Mouse (Mus musculus): ENCODE results near the gene Hoxa2.
A peak's percentile ranks its signal among the peaks of the same experiment; 100 is the strongest.

Hoxa2 gene

GRCm38 (mm10) chr6:52166431-52167077, 1.9 kb upstream of the Hoxa2 start:
- Histone ChIP-seq H3K27me3 (ENCODE audit: insufficient read depth, low read length) (peaks cover 97% of the 10 kb centered on the region), H3K36me3 (ENCODE audit: insufficient read depth, low read length) (no peaks in the 10 kb centered on the region), H3K9me3 (ENCODE audit: low read length) (no peaks in the 10 kb centered on the region; the same call in 1 of the 2 replicates), H3K4me1 (replicated peaks; ENCODE audit: low read depth, low read length) (peaks cover 67% of the 10 kb centered on the region), H3K4me3 (replicated peaks; ENCODE audit: low read length) (no peak overlapping the region)
- TF ChIP-seq NANOG (IDR thresholded peaks at IDR 0.05; ENCODE audit: borderline replicate concordance, low read length), result no peak
- TF ChIP-seq CTCF (conservative IDR thresholded peaks at IDR 0.05; ENCODE audit: low read length), result no peak
- no peak for TF ChIP-seq POU5F1 (IDR thresholded peaks at IDR 0.05; ENCODE audit: borderline replicate concordance, low read length)

GRCm38 (mm10) chr6:52165441-52166370, 1.1 kb upstream of the Hoxa2 start:
- Histone ChIP-seq H3K4me3 (replicated peaks; ENCODE audit: low read length) (no peak overlapping the region), H3K27me3 (ENCODE audit: insufficient read depth, low read length) (peaks cover 95% of the 10 kb centered on the region), H3K36me3 (ENCODE audit: insufficient read depth, low read length) (no peaks in the 10 kb centered on the region), H3K9me3 (ENCODE audit: low read length) (no peaks in the 10 kb centered on the region; the same call in 1 of the 2 replicates), H3K4me1 (replicated peaks; ENCODE audit: low read depth, low read length) (peaks cover 65% of the 10 kb centered on the region)
- TF ChIP-seq POU5F1 (IDR thresholded peaks at IDR 0.05; ENCODE audit: borderline replicate concordance, low read length) (no peak), NANOG (IDR thresholded peaks at IDR 0.05; ENCODE audit: borderline replicate concordance, low read length) (no peak), CTCF (conservative IDR thresholded peaks at IDR 0.05; ENCODE audit: low read length) (no peak)

- H3K9me3 ChIP-seq (ENCODE audit: low read length), result no peaks in the 10 kb centered on the region; the same call in 1 of the 2 replicates
- peaks cover 95% of the 10 kb centered on the region for H3K27me3 ChIP-seq (ENCODE audit: insufficient read depth, low read length)
- no peaks in the 10 kb centered on the region for H3K36me3 ChIP-seq (ENCODE audit: insufficient read depth, low read length)
- TF ChIP-seq POU5F1 (IDR thresholded peaks at IDR 0.05; ENCODE audit: borderline replicate concordance, low read length) (no peak), CTCF (conservative IDR thresholded peaks at IDR 0.05; ENCODE audit: low read length) (no peak), NANOG (IDR thresholded peaks at IDR 0.05; ENCODE audit: borderline replicate concordance, low read length) (no peak)
- peaks cover 70% of the 10 kb centered on the region for H3K4me1 ChIP-seq (replicated peaks; ENCODE audit: low read depth, low read length)
- peak overlapping the region; percentile 56 for H3K4me3 ChIP-seq (replicated peaks; ENCODE audit: low read length)
These were observed 493 bp downstream of the Hoxa2 start for GRCm38 (mm10) chr6:52164051-52164625.

GRCm38 (mm10) chr6:52163366-52164031, 1.1 kb downstream of the Hoxa2 start:
- peaks cover 91% of the 10 kb centered on the region for H3K27me3 ChIP-seq (ENCODE audit: insufficient read depth, low read length)
- no peaks in the 10 kb centered on the region; the same call in 1 of the 2 replicates for H3K9me3 ChIP-seq (ENCODE audit: low read length)
- TF ChIP-seq CTCF (conservative IDR thresholded peaks at IDR 0.05; ENCODE audit: low read length) (no peak), NANOG (IDR thresholded peaks at IDR 0.05; ENCODE audit: borderline replicate concordance, low read length) (no peak), POU5F1 (IDR thresholded peaks at IDR 0.05; ENCODE audit: borderline replicate concordance, low read length) (no peak)
- H3K4me3 ChIP-seq (replicated peaks; ENCODE audit: low read length), result peak overlapping the region; percentile 56; the same call in 1 of the 2 replicates
- peaks cover 66% of the 10 kb centered on the region for H3K4me1 ChIP-seq (replicated peaks; ENCODE audit: low read depth, low read length)
- H3K36me3 ChIP-seq (ENCODE audit: insufficient read depth, low read length), result no peaks in the 10 kb centered on the region

- Histone ChIP-seq H3K4me1 (replicated peaks; ENCODE audit: low read depth, low read length) (peaks cover 62% of the 10 kb centered on the region), H3K27me3 (ENCODE audit: insufficient read depth, low read length) (peaks cover 87% of the 10 kb centered on the region), H3K9me3 (ENCODE audit: low read length) (no peaks in the 10 kb centered on the region), H3K36me3 (ENCODE audit: insufficient read depth, low read length) (no peaks in the 10 kb centered on the region), H3K4me3 (replicated peaks; ENCODE audit: low read length) (no peak overlapping the region)
- TF ChIP-seq POU5F1 (IDR thresholded peaks at IDR 0.05; ENCODE audit: borderline replicate concordance, low read length) (no peak), NANOG (IDR thresholded peaks at IDR 0.05; ENCODE audit: borderline replicate concordance, low read length) (no peak), CTCF (conservative IDR thresholded peaks at IDR 0.05; ENCODE audit: low read length) (no peak)
These were observed 1.8 kb downstream of the Hoxa2 start for GRCm38 (mm10) chr6:52162611-52163365.

- Histone ChIP-seq H3K4me3 (replicated peaks; ENCODE audit: low read length) (no peak overlapping the region), H3K4me1 (replicated peaks; ENCODE audit: low read depth, low read length) (peaks cover 66% of the 10 kb centered on the region), H3K27me3 (ENCODE audit: insufficient read depth, low read length) (peaks cover 87% of the 10 kb centered on the region), H3K36me3 (ENCODE audit: insufficient read depth, low read length) (no peaks in the 10 kb centered on the region), H3K9me3 (ENCODE audit: low read length) (no peaks in the 10 kb centered on the region)
- TF ChIP-seq POU5F1 (IDR thresholded peaks at IDR 0.05; ENCODE audit: borderline replicate concordance, low read length) (no peak), CTCF (conservative IDR thresholded peaks at IDR 0.05; ENCODE audit: low read length) (no peak), NANOG (IDR thresholded peaks at IDR 0.05; ENCODE audit: borderline replicate concordance, low read length) (no peak)
These were observed 2.6 kb downstream of the Hoxa2 start for GRCm38 (mm10) chr6:52162093-52162380.

- TF ChIP-seq POU5F1 (IDR thresholded peaks at IDR 0.05; ENCODE audit: borderline replicate concordance, low read length) (no peak), NANOG (IDR thresholded peaks at IDR 0.05; ENCODE audit: borderline replicate concordance, low read length) (no peak), CTCF (conservative IDR thresholded peaks at IDR 0.05; ENCODE audit: low read length) (no peak)
- H3K4me1 ChIP-seq (replicated peaks; ENCODE audit: low read depth, low read length), result peaks cover 70% of the 10 kb centered on the region
- H3K9me3 ChIP-seq (ENCODE audit: low read length), result no peaks in the 10 kb centered on the region
These were observed 3.1 kb downstream of the Hoxa2 start for GRCm38 (mm10) chr6:52161336-52162092.

More at GRCm38 (mm10) chr6:52161336-52162092, 3.1 kb downstream of the Hoxa2 start:
- peaks cover 87% of the 10 kb centered on the region for H3K27me3 ChIP-seq (ENCODE audit: insufficient read depth, low read length)
- no peaks in the 10 kb centered on the region for H3K36me3 ChIP-seq (ENCODE audit: insufficient read depth, low read length)
- no peak overlapping the region for H3K4me3 ChIP-seq (replicated peaks; ENCODE audit: low read length)

Measured in E14TG2a.4 (cell line).